Mouse (Mus musculus): Measurements from ENCODE around the gene Shq1. TPM values are rescaled to one million over a fixed set of nuclear protein-coding genes. Genes with fewer than 3 reads are reported as not detected.

The Shq1 gene
- polyA plus RNA-seq, 1 experiment from 2014 or later, result 16.3 TPM

DNA sequence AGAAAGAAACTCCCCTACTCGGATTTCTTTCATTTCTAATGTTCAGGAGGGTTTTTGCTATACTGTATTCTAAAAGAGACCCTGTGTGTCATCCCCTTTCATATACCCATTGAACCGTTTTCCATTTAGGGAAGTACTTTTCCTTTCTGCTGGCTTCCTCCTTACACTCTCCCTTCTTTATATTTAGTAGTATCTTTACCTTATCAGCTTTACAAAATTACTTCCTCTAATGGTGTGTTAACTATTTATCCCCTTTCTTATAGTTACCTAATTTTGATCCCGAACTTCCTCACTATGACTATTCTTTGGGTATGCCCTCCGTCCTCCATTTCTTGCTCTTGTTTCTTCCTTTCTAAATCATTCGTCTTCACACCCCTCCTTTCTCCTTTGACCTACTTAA, 84.2 kb downstream of the Shq1 start:
- H3K27ac ChIP-seq, result no peak overlapping the region
- H3K4me2 ChIP-seq (replicated peaks), result no peak overlapping the region
- H3K9me3 ChIP-seq (replicated peaks), result no peaks in the 10 kb centered on the region
- no peaks in the 10 kb centered on the region for H3K27me3 ChIP-seq
- H3K4me3 ChIP-seq, result no peak overlapping the region
- no peak overlapping the region for H3K9ac ChIP-seq
- WGBS, result 87% methylated on average over 5 of the region's 5 CpGs
- no peak for ATAC-seq (ENCODE audit: low FRiP score)
- H3K36me3 ChIP-seq, result no peaks in the 10 kb centered on the region
- H3K4me1 ChIP-seq, result peaks cover 3% of the 10 kb centered on the region; the same call in 1 of the 2 replicates

DNA sequence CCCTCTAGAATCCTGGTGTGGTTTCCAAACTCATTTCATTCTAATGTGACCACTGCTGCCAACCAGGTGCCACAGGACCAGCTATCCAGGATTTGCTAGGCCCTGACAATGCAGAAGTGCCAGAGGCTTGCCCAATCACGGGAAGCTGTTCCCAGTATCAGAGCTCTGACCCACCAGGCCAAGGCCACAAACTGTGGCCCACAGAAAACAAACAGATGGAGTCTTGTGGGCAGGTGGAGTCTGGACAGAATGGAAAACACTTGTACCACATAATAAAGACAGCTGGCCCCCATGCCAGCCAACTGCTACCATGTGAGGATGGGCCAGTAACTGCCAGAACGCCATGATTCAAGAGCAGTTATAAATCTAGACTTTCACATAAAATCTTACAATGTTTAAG, 89.0 kb downstream of the Shq1 start:
- no peak for ATAC-seq (ENCODE audit: low FRiP score)
- H3K4me1 ChIP-seq, result peaks cover 11% of the 10 kb centered on the region; the same call in 1 of the 2 replicates
- WGBS, result 78% methylated on average over 2 of the region's 2 CpGs
- H3K9me3 ChIP-seq (replicated peaks), result no peaks in the 10 kb centered on the region
- H3K36me3 ChIP-seq, result no peaks in the 10 kb centered on the region
- no peak overlapping the region for H3K4me2 ChIP-seq (replicated peaks)
- H3K27me3 ChIP-seq, result 0 out of 2 replicates have a peak, but pooled peaks cover 4% of the 10 kb centered on the region
- H3K9ac ChIP-seq, result no peak overlapping the region
- no peak overlapping the region for H3K27ac ChIP-seq
- H3K4me3 ChIP-seq, result no peak overlapping the region

DNA sequence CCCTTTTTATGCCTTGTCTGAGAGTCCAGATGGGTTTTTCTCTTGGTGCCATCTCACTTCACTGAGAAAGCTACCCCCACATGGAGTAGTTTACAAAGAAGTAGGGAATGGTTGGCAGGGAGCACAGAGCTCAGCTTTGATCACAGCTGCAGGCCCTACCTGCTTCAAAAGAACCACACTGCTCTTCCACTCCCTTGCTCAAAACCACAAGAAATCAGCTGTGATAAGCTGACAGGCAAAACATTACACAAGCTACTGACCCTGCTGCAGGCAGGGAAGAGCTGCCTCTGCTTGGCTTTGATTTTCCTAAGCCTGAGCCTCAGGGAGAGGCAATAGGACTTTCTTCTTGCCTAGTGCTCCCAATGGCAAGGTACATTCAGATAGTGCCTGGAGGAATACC, 89.9 kb downstream of the Shq1 start:
- 0 out of 2 replicates have a peak, but pooled peaks cover 4% of the 10 kb centered on the region for H3K27me3 ChIP-seq
- peaks cover 11% of the 10 kb centered on the region; the same call in 1 of the 2 replicates for H3K4me1 ChIP-seq
- no peak overlapping the region for H3K4me2 ChIP-seq (replicated peaks)
- H3K36me3 ChIP-seq, result no peaks in the 10 kb centered on the region
- no peaks in the 10 kb centered on the region for H3K9me3 ChIP-seq (replicated peaks)
- H3K4me3 ChIP-seq, result no peak overlapping the region
- no peak overlapping the region for H3K27ac ChIP-seq
- H3K9ac ChIP-seq, result no peak overlapping the region
- ATAC-seq (ENCODE audit: low FRiP score), result no peak

DNA sequence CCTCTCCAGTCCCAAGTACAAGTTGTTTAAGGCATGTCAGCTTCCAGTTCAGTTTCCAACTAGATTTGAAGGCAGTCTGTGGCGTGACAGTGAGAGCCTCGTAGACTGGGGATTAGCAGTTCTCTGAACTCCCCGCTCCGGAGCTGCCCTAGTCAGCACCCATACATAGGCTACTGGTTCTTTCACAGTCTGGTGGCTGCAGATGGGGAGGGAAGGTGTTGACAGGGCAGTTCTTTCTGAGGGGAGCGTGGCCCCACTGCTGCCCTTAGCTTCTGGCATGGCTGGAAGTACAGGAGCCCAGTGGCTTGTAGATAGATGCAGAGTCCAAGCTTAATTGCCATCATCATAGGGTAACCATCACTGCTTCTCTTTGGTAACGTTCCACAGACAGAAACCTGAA, 93.4 kb downstream of the Shq1 start:
- H3K9ac ChIP-seq, result no peak overlapping the region
- H3K4me2 ChIP-seq (replicated peaks), result no peak overlapping the region
- ATAC-seq (ENCODE audit: low FRiP score), result no peak
- no peak overlapping the region for H3K27ac ChIP-seq
- peaks cover 4% of the 10 kb centered on the region; the same call in 1 of the 2 replicates for H3K36me3 ChIP-seq
- H3K27me3 ChIP-seq, result 0 out of 2 replicates have a peak, but pooled peaks cover 4% of the 10 kb centered on the region
- H3K4me1 ChIP-seq, result peaks cover 11% of the 10 kb centered on the region; the same call in 1 of the 2 replicates
- no peak overlapping the region for H3K4me3 ChIP-seq
- no peaks in the 10 kb centered on the region for H3K9me3 ChIP-seq (replicated peaks)
- WGBS, result 94% methylated on average over 6 of the region's 6 CpGs

DNA sequence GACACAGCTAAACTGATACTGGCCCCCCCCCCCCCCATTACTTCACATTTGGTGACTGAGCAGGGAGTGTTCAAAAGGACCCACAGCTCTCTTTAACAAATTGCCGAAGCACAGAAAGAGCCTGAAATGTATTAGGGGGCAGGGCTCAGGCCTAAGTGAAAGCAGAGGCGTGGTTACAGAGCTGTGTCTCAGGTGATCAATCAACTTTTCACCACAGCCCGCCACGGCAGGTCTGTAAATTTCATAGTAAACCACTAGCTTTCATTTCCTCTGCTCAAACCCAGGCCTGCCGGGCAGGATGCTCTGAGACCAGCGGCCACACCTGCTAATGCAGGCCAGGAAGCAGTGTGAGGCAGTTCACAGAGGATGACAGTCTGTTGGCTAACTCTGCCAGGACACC, 94.8 kb downstream of the Shq1 start:
- Histone ChIP-seq H3K9ac (no peak overlapping the region), H3K4me3 (no peak overlapping the region), H3K4me1 (peaks cover 4% of the 10 kb centered on the region; the same call in 1 of the 2 replicates), H3K27me3 (0 out of 2 replicates have a peak, but pooled peaks cover 4% of the 10 kb centered on the region), H3K36me3 (peaks cover 4% of the 10 kb centered on the region; the same call in 1 of the 2 replicates), H3K9me3 (replicated peaks) (no peaks in the 10 kb centered on the region), H3K27ac (no peak overlapping the region), H3K4me2 (replicated peaks) (no peak overlapping the region)
- 48% methylated on average over 6 of the region's 6 CpGs for WGBS
- ATAC-seq (ENCODE audit: low FRiP score), result no peak

DNA sequence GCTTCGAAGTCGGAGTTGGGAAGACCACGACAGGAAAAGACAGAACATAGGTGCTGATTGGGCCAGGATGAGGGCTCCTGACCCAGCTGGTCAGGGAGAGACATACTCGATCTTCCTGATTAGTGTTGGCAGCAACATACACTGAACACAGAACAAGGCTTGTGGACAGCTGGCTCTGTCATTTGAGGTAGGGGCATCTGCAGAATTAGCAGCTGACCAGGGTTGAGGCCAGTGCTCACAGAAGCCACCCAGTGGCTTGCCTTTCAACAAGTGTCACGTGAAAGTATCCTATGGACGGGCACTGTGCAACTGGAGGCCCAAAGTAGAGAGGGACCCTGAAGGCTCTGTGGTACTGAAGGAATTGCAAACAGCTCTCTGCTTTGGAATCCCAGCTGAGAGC, 104.2 kb downstream of the Shq1 start:
- H3K36me3 ChIP-seq, result no peaks in the 10 kb centered on the region
- no peak overlapping the region for H3K4me3 ChIP-seq
- H3K9me3 ChIP-seq (replicated peaks), result no peaks in the 10 kb centered on the region
- H3K4me1 ChIP-seq, result peaks cover 41% of the 10 kb centered on the region
- H3K27me3 ChIP-seq, result peaks cover 35% of the 10 kb centered on the region
- no peak for ATAC-seq (ENCODE audit: low FRiP score)
- H3K4me2 ChIP-seq (replicated peaks), result no peak overlapping the region
- H3K27ac ChIP-seq, result no peak overlapping the region
- no peak overlapping the region for H3K9ac ChIP-seq
- WGBS, result 70% methylated on average over 6 of the region's 6 CpGs

DNA sequence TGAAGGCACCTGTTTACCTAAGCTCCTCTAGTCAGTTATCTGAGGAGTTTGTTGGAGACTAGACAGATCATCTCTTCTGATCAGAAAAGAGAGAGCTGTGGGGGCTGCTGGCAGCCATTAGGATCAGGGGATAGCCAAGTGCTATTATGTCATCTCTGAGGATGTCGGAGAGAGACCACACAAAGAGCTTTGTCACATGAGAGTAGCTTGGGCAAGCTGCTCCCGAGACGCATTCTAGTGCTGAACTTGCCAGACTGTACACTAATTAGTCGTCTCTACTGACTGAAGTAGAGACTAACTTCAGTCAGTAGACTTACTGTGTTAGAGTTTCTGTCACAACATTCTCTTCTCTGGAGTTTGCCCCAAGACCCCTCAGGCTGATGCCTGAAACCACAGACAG, 106.4 kb downstream of the Shq1 start:
- Histone ChIP-seq H3K27me3 (peaks cover 51% of the 10 kb centered on the region), H3K27ac (no peak overlapping the region), H3K36me3 (no peaks in the 10 kb centered on the region), H3K4me3 (no peak overlapping the region), H3K4me2 (replicated peaks) (no peak overlapping the region), H3K9me3 (replicated peaks) (no peaks in the 10 kb centered on the region), H3K9ac (no peak overlapping the region), H3K4me1 (peaks cover 35% of the 10 kb centered on the region)
- WGBS, result 20% methylated on average over 4 of the region's 4 CpGs
- no peak for ATAC-seq (ENCODE audit: low FRiP score)

DNA sequence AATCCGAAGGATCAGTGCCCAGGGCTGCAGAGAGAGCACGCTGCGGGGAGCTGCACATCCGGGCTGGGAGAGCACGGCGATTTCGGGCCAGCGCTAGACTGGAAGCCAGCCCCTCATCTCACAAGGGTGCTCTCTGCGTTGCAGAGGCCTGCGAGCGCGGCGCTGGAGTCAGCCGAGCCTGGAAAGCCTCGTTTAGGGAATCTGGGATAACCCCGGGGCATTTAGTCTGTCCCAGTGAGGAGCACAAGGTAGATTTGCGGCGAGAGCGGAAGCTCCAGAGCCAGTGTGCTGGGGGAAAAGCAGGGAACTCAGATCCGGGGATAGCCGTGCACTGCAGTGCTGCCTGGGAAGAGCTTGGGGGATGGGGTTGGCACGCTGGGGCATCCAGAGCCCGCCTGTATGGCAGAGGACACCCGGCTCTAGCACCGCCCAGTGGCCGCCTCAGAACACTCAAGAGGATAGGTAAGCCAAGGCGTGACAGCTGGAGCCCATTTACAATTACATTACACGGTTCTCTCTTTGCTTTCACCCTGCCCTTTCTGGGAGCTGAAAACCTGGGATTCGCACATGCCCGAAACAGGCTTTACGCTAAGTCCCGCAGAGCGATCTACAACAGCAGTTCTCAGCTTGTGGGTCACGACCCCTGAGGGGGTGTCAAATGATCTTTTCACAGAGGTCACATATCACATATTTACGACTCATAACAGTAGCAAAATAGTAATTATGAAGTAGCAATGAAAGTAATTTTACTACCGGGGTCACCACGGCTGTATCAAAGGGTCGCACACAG, 107.2 kb downstream of the Shq1 start:
- peak overlapping the region; percentile 88 for H3K4me2 ChIP-seq (replicated peaks)
- peak; percentile 92 for ATAC-seq (ENCODE audit: low FRiP score)
- peak overlapping the region; percentile 85 for H3K27ac ChIP-seq
- no peaks in the 10 kb centered on the region for H3K36me3 ChIP-seq
- peak overlapping the region; percentile 43 for H3K4me3 ChIP-seq
- H3K9ac ChIP-seq, result peak overlapping the region; percentile 61
- no peaks in the 10 kb centered on the region for H3K9me3 ChIP-seq (replicated peaks)
- peaks cover 53% of the 10 kb centered on the region for H3K27me3 ChIP-seq
- 5% methylated on average over 38 of the region's 38 CpGs for WGBS
- H3K4me1 ChIP-seq, result peaks cover 32% of the 10 kb centered on the region

DNA sequence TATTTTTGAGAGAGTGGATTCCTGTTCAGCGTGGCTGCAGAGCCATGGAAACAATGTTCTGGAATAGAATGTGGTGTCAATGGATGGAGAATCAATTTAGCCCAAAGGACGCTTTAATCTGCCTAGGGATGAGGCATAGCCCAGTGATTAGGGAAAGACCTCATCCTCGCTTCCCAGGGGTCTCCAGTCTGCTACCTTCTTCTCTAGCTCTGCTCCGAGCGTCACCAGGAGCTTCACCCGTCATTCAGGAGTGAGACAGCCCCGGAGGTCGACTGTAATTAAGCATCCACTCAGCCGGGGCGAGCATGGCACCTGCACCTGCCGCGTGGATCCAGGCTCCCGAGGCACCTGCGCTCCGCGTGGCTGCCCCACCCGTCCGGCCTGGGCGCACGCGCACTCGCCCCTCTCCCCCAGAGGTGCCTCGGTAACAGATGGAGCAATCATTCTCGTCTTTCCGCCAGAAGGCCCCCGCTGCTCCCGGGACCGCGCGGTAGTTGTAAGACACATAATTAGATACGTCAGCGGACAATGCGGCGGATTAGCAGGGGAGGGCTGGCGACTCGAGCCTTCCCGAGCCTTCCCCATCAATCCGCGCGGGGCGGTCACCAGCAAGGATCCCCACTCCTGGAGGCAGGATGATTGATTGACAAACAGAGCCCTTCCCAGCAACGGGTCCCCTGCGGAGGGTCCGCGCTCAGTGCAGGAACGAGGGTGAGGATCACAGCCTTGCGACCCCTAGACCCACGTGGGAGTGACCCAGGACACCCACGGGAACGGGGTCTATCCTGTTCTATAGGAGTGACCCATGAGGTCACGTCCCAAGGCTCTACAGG, 108.0 kb downstream of the Shq1 start:
- H3K27me3 ChIP-seq, result peaks cover 59% of the 10 kb centered on the region

DNA sequence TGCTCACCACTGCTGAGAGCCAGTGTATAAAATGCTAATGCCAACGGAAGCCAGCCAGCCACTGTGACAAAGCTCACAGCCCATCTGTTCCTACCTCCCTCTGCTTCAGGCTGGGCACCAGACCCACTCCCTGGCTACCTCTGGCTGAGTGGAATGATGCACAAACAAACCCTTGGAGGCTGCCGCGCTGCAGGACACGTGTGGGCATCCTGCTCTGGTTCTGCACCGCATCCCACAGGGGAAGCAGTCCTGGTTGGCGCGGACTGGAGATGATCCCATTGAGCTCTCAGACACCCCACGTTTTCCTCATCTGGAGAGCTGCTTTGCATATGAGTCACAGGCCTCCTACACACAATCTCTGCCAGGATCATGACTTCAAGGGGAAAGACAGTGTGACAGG, 112.9 kb downstream of the Shq1 start:
- Histone ChIP-seq H3K9ac (no peak overlapping the region), H3K9me3 (replicated peaks) (no peaks in the 10 kb centered on the region), H3K36me3 (no peaks in the 10 kb centered on the region), H3K4me3 (no peak overlapping the region), H3K4me1 (peaks cover 24% of the 10 kb centered on the region), H3K27me3 (peaks cover 47% of the 10 kb centered on the region), H3K4me2 (replicated peaks) (no peak overlapping the region), H3K27ac (no peak overlapping the region)
- ATAC-seq (ENCODE audit: low FRiP score), result no peak
- WGBS, result 43% methylated on average over 8 of the region's 8 CpGs

More for the DNA sequence above, 108.0 kb downstream of the Shq1 start:
- ATAC-seq (ENCODE audit: low FRiP score), result peak; percentile 77
- Histone ChIP-seq H3K9ac (peak overlapping the region; percentile 61), H3K4me3 (peak overlapping the region; percentile 43), H3K9me3 (replicated peaks) (no peaks in the 10 kb centered on the region), H3K36me3 (no peaks in the 10 kb centered on the region), H3K27ac (peak overlapping the region; percentile 85), H3K4me1 (peaks cover 29% of the 10 kb centered on the region), H3K4me2 (replicated peaks) (peak overlapping the region; percentile 88)
- WGBS, result under 1% methylated on average over 51 of the region's 51 CpGs

DNA sequence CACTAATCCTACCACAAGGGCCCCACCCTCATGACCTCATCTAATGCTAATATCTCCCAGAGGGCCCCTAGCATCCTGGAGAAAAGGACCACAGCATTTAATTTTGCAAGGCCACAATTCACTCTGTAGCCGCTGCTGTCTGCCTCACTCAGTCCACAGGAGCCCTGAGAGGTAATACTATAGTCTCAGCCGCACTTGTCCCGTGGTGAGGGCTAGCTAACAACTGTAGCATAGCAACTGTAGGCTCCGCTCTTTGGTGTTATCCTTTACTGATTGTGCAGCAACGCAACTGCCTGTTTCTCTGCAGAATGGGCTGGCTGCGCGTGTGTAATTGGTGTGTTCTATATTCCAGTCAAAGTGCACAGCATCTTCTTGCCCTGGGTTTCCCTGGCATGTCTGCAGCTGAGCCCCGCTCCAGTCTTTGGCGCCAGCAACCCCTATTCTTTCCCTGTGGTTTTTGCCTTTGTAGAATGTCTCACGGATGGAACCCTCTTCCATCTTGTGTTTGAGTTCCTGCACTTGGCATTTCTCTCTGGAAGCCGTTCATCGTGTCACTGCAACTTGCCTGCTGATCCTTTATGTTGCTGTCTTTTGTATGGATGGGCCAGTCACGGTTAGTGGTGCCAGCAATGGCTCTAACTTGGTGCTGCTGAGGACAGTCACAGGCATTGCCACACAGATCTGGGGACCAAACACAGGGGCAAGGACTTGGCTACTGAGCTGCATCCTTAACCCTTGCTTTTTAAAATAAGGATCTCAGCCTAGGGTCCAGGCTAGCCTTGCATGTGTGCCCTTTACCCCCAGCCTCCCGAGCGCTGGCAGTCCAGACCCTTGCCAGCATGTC, 128.6 kb downstream of the Shq1 start:
- no peak overlapping the region for H3K27ac ChIP-seq
- H3K4me2 ChIP-seq (replicated peaks), result no peak overlapping the region
- peaks cover 16% of the 10 kb centered on the region for H3K27me3 ChIP-seq
- H3K9me3 ChIP-seq (replicated peaks), result no peaks in the 10 kb centered on the region
- peaks cover 10% of the 10 kb centered on the region for H3K4me1 ChIP-seq
- no peak overlapping the region for H3K9ac ChIP-seq
- 0 out of 2 replicates have a peak, but pooled peaks have one; percentile 36 for ATAC-seq (ENCODE audit: low FRiP score)
- 59% methylated on average over 15 of the region's 15 CpGs for WGBS
- no peak overlapping the region for H3K4me3 ChIP-seq
- no peaks in the 10 kb centered on the region for H3K36me3 ChIP-seq

DNA sequence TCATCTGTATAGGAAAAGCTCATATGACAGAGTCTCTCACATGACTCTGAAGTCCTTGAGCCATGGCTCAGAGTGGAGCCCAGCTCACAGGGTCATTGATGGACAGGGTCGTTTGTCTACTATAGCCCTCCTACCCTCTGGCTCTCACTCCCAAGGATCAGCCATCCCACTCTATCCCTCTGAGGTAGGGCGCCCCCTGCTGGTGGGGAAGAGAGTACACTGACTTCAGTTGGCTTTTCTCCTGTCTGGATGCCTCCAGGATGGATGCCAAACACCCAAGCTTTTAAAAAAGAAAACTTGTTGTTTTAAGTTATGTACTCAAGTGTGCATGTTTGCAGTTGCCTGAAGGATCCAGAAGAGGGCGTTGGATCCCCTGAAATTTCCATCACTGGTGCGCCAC, 131.3 kb downstream of the Shq1 start:
- no peak overlapping the region for H3K27ac ChIP-seq
- H3K9me3 ChIP-seq (replicated peaks), result no peaks in the 10 kb centered on the region
- 40% methylated on average over 4 of the region's 4 CpGs for WGBS
- no peak overlapping the region for H3K9ac ChIP-seq
- H3K36me3 ChIP-seq, result no peaks in the 10 kb centered on the region
- peaks cover 10% of the 10 kb centered on the region for H3K4me1 ChIP-seq
- no peak overlapping the region for H3K4me3 ChIP-seq
- no peak overlapping the region for H3K4me2 ChIP-seq (replicated peaks)
- peaks cover 14% of the 10 kb centered on the region for H3K27me3 ChIP-seq
- no peak for ATAC-seq (ENCODE audit: low FRiP score)

All from hindbrain, embryonic 12.5 days (tissue).